Mouse (Mus musculus) heart, embryonic 11.5 days (tissue): ENCODE data around the gene Cartpt. TPM values are rescaled to one million over a fixed set of nuclear protein-coding genes. Genes with fewer than 3 reads are reported as not detected.

Experiments
- ATAC-seq: fragments of 200-750 bp; cut with Nextera tagmentation; replicated peaks from 2 replicates; pipeline ENCODE4 v1.8.0; 2017; ENCODE audit warnings: moderate library complexity; ENCODE audit not compliant: insufficient number of reproducible peaks, low FRiP score, low TSS enrichment
- H3K27ac ChIP-seq: fragments of 300-500 bp; sonication (generic); 2 replicates; pipeline ENCODE4 v1.5.1; 2014; ENCODE audit warnings: mild to moderate bottlenecking, low read depth, low read length
- H3K27me3 ChIP-seq: fragments of 300-500 bp; sonication (generic); 2 replicates; pipeline ENCODE4 v1.6.1; 2014; ENCODE audit warnings: mild to moderate bottlenecking, low read length, mixed read lengths; ENCODE audit not compliant: control insufficient read depth, insufficient read depth
- H3K36me3 ChIP-seq: fragments of 300-500 bp; sonication (generic); 2 replicates; pipeline ENCODE4 v1.6.1; 2014; ENCODE audit warnings: mild to moderate bottlenecking, low read length, moderate library complexity, mixed read lengths; ENCODE audit not compliant: control insufficient read depth, insufficient read depth
- H3K4me1 ChIP-seq: fragments of 300-500 bp; sonication (generic); 2 replicates; pipeline ENCODE4 v1.6.1; 2014; ENCODE audit warnings: low read length; ENCODE audit not compliant: control insufficient read depth, insufficient read depth
- H3K4me2 ChIP-seq: fragments of 300-500 bp; sonication (generic); 2 replicates; pipeline ENCODE4 v1.6.1; 2014; ENCODE audit warnings: mild to moderate bottlenecking, moderate library complexity
- H3K4me3 ChIP-seq: fragments of 300-500 bp; sonication (generic); 2 replicates; pipeline ENCODE4 v1.5.1; 2014; ENCODE audit warnings: low read depth, low read length
- H3K9ac ChIP-seq: fragments of 300-500 bp; sonication (generic); 2 replicates; pipeline ENCODE4 v1.6.1; 2014; ENCODE audit warnings: mild to moderate bottlenecking, low read depth, low read length, moderate library complexity
- H3K9me3 ChIP-seq: fragments of 300-500 bp; sonication (generic); replicated peaks from 2 replicates; pipeline ENCODE4 v1.6.1; 2016; ENCODE audit warnings: low read length; ENCODE audit not compliant: control insufficient read depth
- WGBS: fragments of 180-500 bp; shearing (Covaris S2); extraction: QIAGEN DNeasy Blood & Tissue Kit; methylation state at CpG from one replicate; pipeline ENCODE4 v1.1.7; 2014; ENCODE audit not compliant: insufficient replicate concordance; 5-methylcytosine and 5-hydroxymethylcytosine counted together
- polyA plus RNA-seq: library from polyadenylated mRNA; unstranded; fragments of >200 nt; fragmentation: Nextera tagmentation; extraction: Ambion mirVana; gene quantifications from 2 replicates; pipeline ENCODE4 v1.2.1, GENCODE M21; 2014

The Cartpt gene
- 0.37 and 0.62 TPM in 2 replicates for polyA plus RNA-seq

DNA sequence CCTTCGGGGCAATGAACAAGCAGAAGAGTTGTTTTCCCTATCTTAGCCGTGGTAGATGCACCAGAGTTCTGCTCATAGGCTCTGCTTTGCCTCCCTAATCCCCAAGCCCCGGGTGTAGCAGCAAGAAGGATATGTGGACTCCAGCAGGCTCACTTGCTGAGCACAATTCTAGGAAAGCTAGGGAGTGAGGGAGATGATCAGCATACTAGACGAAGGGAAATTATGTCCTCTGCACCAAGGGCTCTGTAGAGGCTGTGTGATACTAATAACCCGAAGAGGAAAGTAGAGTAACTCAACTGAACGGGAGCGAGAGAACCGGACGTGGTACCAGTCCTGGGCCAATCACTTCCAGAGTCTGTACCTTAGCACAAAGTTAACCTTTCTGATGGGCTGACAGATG, at the start of gene Cartpt:
Gene Cartpt (minus strand): TSS at position 127 of the 400 bp plus-strand sequence.
- peaks cover 28% of the 10 kb centered on the region for H3K27me3 ChIP-seq
- no peak for ATAC-seq
- whole genome bisulfite sequencing = 43% methylated on average over 9 of the region's 9 CpGs
- no peaks in the 10 kb centered on the region for H3K4me1 ChIP-seq
- no peaks in the 10 kb centered on the region for H3K36me3 ChIP-seq
- no peak within 1 kb of the TSS for H3K27ac ChIP-seq
- H3K9me3 ChIP-seq = no peaks in the 10 kb centered on the region
- no peak within 1 kb of the TSS for H3K9ac ChIP-seq
- H3K4me3 ChIP-seq = peak within 1 kb of the TSS; percentile 16; the same call in 1 of the 2 replicates
- H3K4me2 ChIP-seq = peak within 1 kb of the TSS; percentile 42

DNA sequence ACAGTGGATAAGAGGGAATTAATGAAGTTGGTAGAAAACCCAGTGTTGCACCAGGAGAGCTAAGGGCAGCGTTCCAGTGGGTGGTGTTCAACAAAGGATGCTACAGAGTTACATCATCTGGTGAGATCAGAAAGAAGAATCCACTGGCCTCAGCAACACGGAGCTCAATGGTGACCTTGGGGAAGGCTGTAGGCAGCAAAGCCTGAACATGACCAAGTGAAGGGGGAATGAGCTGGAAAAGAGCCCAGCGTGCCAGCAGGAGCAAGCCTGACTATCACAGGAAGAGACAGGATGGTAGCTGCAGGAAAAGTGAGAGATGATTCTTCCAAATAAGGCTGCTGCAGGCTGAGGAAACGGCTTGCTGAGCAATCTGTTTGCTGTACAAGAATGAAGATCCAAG, 46.5 kb upstream of the Cartpt start:
- WGBS = 75% methylated on average over 4 of the region's 4 CpGs
- Histone ChIP-seq H3K27ac (no peak overlapping the region), H3K4me2 (no peak overlapping the region), H3K27me3 (no peaks in the 10 kb centered on the region), H3K9ac (no peak overlapping the region), H3K4me1 (no peaks in the 10 kb centered on the region), H3K4me3 (no peak overlapping the region), H3K9me3 (no peaks in the 10 kb centered on the region), H3K36me3 (no peaks in the 10 kb centered on the region)
- no peak for ATAC-seq

GRCm38 (mm10) chr13:99943525-99943924, 42.6 kb upstream of the Cartpt start:
- no peaks in the 10 kb centered on the region for H3K4me1 ChIP-seq
- H3K27ac ChIP-seq = no peak overlapping the region
- WGBS = 78% methylated on average over 2 of the region's 2 CpGs
- no peak for ATAC-seq
- no peak overlapping the region for H3K9ac ChIP-seq
- no peaks in the 10 kb centered on the region for H3K9me3 ChIP-seq
- no peaks in the 10 kb centered on the region for H3K27me3 ChIP-seq
- H3K4me2 ChIP-seq = no peak overlapping the region
- no peak overlapping the region for H3K4me3 ChIP-seq
- H3K36me3 ChIP-seq = no peaks in the 10 kb centered on the region

GRCm38 (mm10) chr13:99940601-99941000, 39.7 kb upstream of the Cartpt start:
- Histone ChIP-seq H3K4me3 (no peak overlapping the region), H3K9me3 (no peaks in the 10 kb centered on the region), H3K4me2 (no peak overlapping the region), H3K27me3 (no peaks in the 10 kb centered on the region), H3K4me1 (no peaks in the 10 kb centered on the region), H3K36me3 (no peaks in the 10 kb centered on the region), H3K9ac (no peak overlapping the region), H3K27ac (no peak overlapping the region)
- ATAC-seq = no peak
- 32% methylated on average over 2 of the region's 2 CpGs for WGBS

GRCm38 (mm10) chr13:99939320-99939671, 38.4 kb upstream of the Cartpt start:
- H3K4me3 ChIP-seq = no peak overlapping the region
- H3K9me3 ChIP-seq = no peaks in the 10 kb centered on the region
- H3K4me1 ChIP-seq = no peaks in the 10 kb centered on the region
- ATAC-seq = no peak
- H3K27me3 ChIP-seq = no peaks in the 10 kb centered on the region
- WGBS = 81% methylated on average over 8 of the region's 8 CpGs
- H3K9ac ChIP-seq = no peak overlapping the region
- H3K4me2 ChIP-seq = no peak overlapping the region
- H3K27ac ChIP-seq = no peak overlapping the region
- H3K36me3 ChIP-seq = no peaks in the 10 kb centered on the region

GRCm38 (mm10) chr13:99938606-99939319, 37.9 kb upstream of the Cartpt start:
- ATAC-seq = no peak
- 79% methylated on average over 10 of the region's 10 CpGs for WGBS

GRCm38 (mm10) chr13:99937741-99938140, 36.9 kb upstream of the Cartpt start:
- Histone ChIP-seq H3K4me3 (no peak overlapping the region), H3K4me1 (no peaks in the 10 kb centered on the region), H3K27ac (no peak overlapping the region), H3K9me3 (no peaks in the 10 kb centered on the region), H3K9ac (no peak overlapping the region), H3K4me2 (no peak overlapping the region), H3K27me3 (no peaks in the 10 kb centered on the region), H3K36me3 (no peaks in the 10 kb centered on the region)
- no peak for ATAC-seq
- 69% methylated on average over 3 of the region's 3 CpGs for WGBS

More at GRCm38 (mm10) chr13:99938606-99939319, 37.9 kb upstream of the Cartpt start:
- no peaks in the 10 kb centered on the region for H3K4me1 ChIP-seq
- H3K4me2 ChIP-seq = no peak overlapping the region
- H3K36me3 ChIP-seq = no peaks in the 10 kb centered on the region
- H3K27me3 ChIP-seq = no peaks in the 10 kb centered on the region
- H3K27ac ChIP-seq = no peak overlapping the region
- H3K9me3 ChIP-seq = no peaks in the 10 kb centered on the region
- H3K9ac ChIP-seq = no peak overlapping the region
- H3K4me3 ChIP-seq = no peak overlapping the region

GRCm38 (mm10) chr13:99932406-99932805, 31.5 kb upstream of the Cartpt start:
- H3K36me3 ChIP-seq = no peaks in the 10 kb centered on the region
- no peaks in the 10 kb centered on the region for H3K4me1 ChIP-seq
- H3K4me3 ChIP-seq = no peak overlapping the region
- H3K9ac ChIP-seq = no peak overlapping the region
- H3K4me2 ChIP-seq = no peak overlapping the region
- no peak for ATAC-seq
- H3K27me3 ChIP-seq = no peaks in the 10 kb centered on the region
- WGBS = 65% methylated on average over 1 of the region's 1 CpGs
- no peak overlapping the region for H3K27ac ChIP-seq
- no peaks in the 10 kb centered on the region for H3K9me3 ChIP-seq

- 82% methylated on average over 6 of the region's 6 CpGs for WGBS
- Histone ChIP-seq H3K4me1 (no peaks in the 10 kb centered on the region), H3K27ac (no peak overlapping the region), H3K4me3 (no peak overlapping the region), H3K9ac (no peak overlapping the region), H3K36me3 (no peaks in the 10 kb centered on the region), H3K4me2 (no peak overlapping the region), H3K27me3 (no peaks in the 10 kb centered on the region), H3K9me3 (no peaks in the 10 kb centered on the region)
- no peak for ATAC-seq
Observed at GRCm38 (mm10) chr13:99931502-99931901, 30.6 kb upstream of the Cartpt start.
